Mouse (Mus musculus) kidney, adult 18-20 months (tissue): ENCODE data around the gene Npas3.

Experiments
- DNase-seq: peaks from one replicate; pipeline ENCODE4 v3.0.0; 2021

Gene Npas3

GRCm38 (mm10) chr12:54004606-54005005 lies 756.1 kb downstream of the Npas3 start:
- DNase-seq, result no peak

GRCm38 (mm10) chr12:54005546-54005945 lies 757.1 kb downstream of the Npas3 start:
- no peak for DNase-seq

- no peak for DNase-seq
Measured at GRCm38 (mm10) chr12:54015304-54015703, 766.8 kb downstream of the Npas3 start.

- DNase-seq, result no peak
Measured at GRCm38 (mm10) chr12:54017949-54018348, 769.5 kb downstream of the Npas3 start.

- no peak for DNase-seq
Measured at GRCm38 (mm10) chr12:54019979-54020378, 771.5 kb downstream of the Npas3 start.

- DNase-seq, result no peak
Measured at GRCm38 (mm10) chr12:54034666-54035346, 786.3 kb downstream of the Npas3 start.

GRCm38 (mm10) chr12:54037602-54038001 lies 789.1 kb downstream of the Npas3 start:
- no peak for DNase-seq

- DNase-seq, result no peak
Measured at GRCm38 (mm10) chr12:54042996-54043544, 794.6 kb downstream of the Npas3 start.

GRCm38 (mm10) chr12:54044606-54045334 lies 796.3 kb downstream of the Npas3 start:
- DNase-seq, result no peak

- no peak for DNase-seq
Measured at GRCm38 (mm10) chr12:54045360-54045759, 796.9 kb downstream of the Npas3 start.

- no peak for DNase-seq
Measured at GRCm38 (mm10) chr12:54046824-54047223, 798.3 kb downstream of the Npas3 start.

- no peak for DNase-seq
Measured at GRCm38 (mm10) chr12:54048126-54048525, 799.6 kb downstream of the Npas3 start.

- DNase-seq, result no peak
Measured at GRCm38 (mm10) chr12:54049926-54050325, 801.4 kb downstream of the Npas3 start.

- no peak for DNase-seq
Measured at GRCm38 (mm10) chr12:54052939-54053338, 804.5 kb downstream of the Npas3 start.

GRCm38 (mm10) chr12:54053598-54053997 lies 805.1 kb downstream of the Npas3 start:
- no peak for DNase-seq

GRCm38 (mm10) chr12:54060732-54061131 lies 812.3 kb downstream of the Npas3 start:
- DNase-seq, result peak; percentile 63

- no peak for DNase-seq
Measured at GRCm38 (mm10) chr12:54061168-54061567, 812.7 kb downstream of the Npas3 start.

GRCm38 (mm10) chr12:54064986-54065385 lies 816.5 kb downstream of the Npas3 start:
- DNase-seq, result no peak

GRCm38 (mm10) chr12:54065607-54066006 lies 817.1 kb downstream of the Npas3 start:
- no peak for DNase-seq

- no peak for DNase-seq
Measured at GRCm38 (mm10) chr12:54067419-54067818, 818.9 kb downstream of the Npas3 start.

GRCm38 (mm10) chr12:54067886-54068756 lies 819.6 kb downstream of the Npas3 start:
- peak; percentile 40 for DNase-seq

GRCm38 (mm10) chr12:54068757-54069146 lies 820.3 kb downstream of the Npas3 start:
- DNase-seq, result no peak

GRCm38 (mm10) chr12:54074012-54074411 lies 825.5 kb downstream of the Npas3 start:
- no peak for DNase-seq
